Mouse (Mus musculus) cerebellum, adult 8-10 months (tissue): ENCODE results near the gene Cbl.

Experiments
- DNase-seq: peaks from one replicate; pipeline ENCODE4 v3.0.0; 2022

Cbl gene

GRCm38 (mm10) chr9:44096536-44096935, 137.3 kb downstream of the Cbl start:
- no peak for DNase-seq

- DNase-seq, result no peak
Observed at GRCm38 (mm10) chr9:44095781-44096180, 138.1 kb downstream of the Cbl start.

GRCm38 (mm10) chr9:44094737-44095136, 139.1 kb downstream of the Cbl start:
- DNase-seq, result no peak

DNA sequence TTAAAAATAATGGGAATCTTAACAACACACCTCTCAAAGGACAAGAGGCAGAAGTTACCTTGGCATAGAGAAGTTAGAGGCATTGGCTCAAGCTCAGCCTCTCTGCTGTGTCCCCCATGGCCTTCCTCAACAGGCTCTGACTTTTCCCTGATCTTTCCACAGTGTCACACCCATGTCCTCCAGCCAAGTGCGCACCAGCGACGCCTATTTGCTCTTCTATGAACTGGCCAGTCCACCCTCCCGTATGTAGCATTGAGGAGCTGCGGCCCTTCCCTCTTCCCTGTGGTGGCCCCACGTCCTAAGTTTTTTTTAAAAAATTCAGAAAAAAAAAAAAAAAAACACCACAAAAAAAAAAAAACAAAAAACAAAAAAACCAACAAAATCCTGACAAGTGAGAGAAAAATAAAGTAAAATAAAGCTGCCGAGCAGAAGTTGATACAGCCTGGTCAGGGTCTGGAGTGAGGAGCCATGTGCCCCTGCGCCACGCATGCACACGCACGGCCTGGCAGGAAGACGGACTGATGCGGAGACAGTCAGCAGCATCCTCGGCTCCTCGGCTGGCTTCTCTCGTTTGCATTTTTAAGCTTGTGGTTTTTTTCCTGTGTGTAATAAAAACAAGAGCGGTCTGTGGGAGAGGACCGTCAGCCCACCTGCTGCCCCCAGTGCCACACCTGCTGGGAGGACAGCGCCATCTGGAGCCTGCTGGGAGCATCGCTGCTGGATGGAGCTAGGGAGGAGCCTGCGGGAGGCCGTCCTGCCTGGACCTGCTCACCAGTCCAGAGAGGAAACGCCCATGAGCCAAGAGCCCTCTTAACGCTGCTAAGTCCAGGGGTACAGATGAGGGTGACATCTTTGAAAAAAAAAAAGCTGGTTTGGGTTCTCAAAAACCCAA, 140.0 kb downstream of the Cbl start:
- DNase-seq, result peak; percentile 88
